Mouse (Mus musculus): ENCODE measurements around the gene Bcl2a1d. TPM values are rescaled to one million over a fixed set of nuclear protein-coding genes. Genes with fewer than 3 reads are reported as not detected.
"Not testable (repeated sequence)": the region's sequence is repeated elsewhere in the genome, so short reads cannot be mapped to it uniquely, and the experiment has no call there.

Bcl2a1d gene
- polyA plus RNA-seq, 1 experiment, result 0.06 TPM

DNA sequence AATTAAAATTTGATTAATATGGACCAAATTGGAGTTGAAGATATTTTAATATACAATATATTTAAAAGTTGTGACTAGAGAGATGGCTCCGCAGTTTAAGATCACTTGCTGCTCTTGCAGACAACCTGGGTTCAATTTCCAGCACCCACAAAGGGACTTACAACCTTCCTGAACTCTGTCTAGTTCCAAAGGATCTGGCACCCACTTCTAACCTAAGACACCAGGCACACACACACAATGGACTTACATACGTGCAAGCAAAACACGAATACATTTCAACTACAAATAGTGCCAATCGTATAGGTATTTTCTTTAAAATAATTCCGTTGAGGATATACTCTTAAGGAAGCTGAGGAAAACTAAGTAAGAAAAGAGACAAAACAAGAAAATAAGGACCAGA lies 13.1 kb downstream of the Bcl2a1d start:
- not testable (repeated sequence) for H3ac ChIP-seq (ENCODE audit: control insufficient read depth, insufficient read length, low read depth); H3K36me3 ChIP-seq (ENCODE audit: control insufficient read depth, insufficient read depth); H3K27me3 ChIP-seq (ENCODE audit: control insufficient read depth, insufficient read depth, insufficient read length); H3K4me3 ChIP-seq (ENCODE audit: insufficient read depth, poor library complexity, severe bottlenecking); H3K79me3 ChIP-seq (ENCODE audit: low read depth); H3K79me2 ChIP-seq (ENCODE audit: control insufficient read depth, insufficient read depth)

DNA sequence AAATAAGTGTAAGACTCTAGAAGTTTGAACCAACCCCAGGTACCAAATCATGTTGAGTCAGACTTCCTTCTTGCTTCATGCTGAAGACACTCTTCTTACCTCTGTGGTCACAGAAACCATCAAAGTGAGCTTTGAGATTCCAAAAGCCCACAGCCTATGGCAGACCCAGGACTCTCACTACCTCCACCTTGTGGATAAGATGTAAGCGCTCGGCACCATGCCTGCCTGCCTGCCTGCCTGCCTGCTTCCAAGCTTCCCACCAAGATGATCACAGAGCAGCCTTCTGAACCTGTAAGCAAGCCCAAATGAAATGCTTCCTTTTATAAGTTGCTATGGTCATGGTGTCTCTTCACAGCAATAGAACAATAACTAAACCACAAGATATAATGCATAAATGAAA lies 13.6 kb downstream of the Bcl2a1d start:
- H3ac ChIP-seq (ENCODE audit: control insufficient read depth, insufficient read length, low read depth); H3K79me3 ChIP-seq (ENCODE audit: low read depth); H3K36me3 ChIP-seq (ENCODE audit: control insufficient read depth, insufficient read depth); H3K4me3 ChIP-seq (ENCODE audit: insufficient read depth, poor library complexity, severe bottlenecking); H3K27me3 ChIP-seq (ENCODE audit: control insufficient read depth, insufficient read depth, insufficient read length); H3K79me2 ChIP-seq (ENCODE audit: control insufficient read depth, insufficient read depth): not testable (repeated sequence)

DNA sequence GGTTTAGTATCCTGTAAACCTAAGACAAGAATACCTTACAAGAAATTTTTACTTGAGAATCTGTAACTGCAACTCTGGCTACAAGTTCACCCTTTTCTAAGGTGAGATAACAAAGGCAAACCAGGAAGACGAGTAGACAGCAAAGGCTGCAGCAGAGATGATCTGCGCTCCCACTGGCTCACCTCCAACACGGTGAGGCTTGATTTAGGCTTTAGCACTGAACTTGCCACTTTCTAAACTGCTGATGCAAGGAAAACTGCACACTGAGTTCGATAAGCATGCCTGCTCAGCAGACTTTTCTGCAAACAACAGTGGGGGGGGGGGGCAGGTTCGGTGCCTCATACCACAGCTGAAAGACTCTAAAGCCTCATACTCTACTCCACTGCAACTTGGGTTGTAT lies 17.2 kb downstream of the Bcl2a1d start:
- H3K36me3 ChIP-seq (ENCODE audit: control insufficient read depth, insufficient read depth); H3ac ChIP-seq (ENCODE audit: control insufficient read depth, insufficient read length, low read depth); H3K79me2 ChIP-seq (ENCODE audit: control insufficient read depth, insufficient read depth); H3K79me3 ChIP-seq (ENCODE audit: low read depth); H3K27me3 ChIP-seq (ENCODE audit: control insufficient read depth, insufficient read depth, insufficient read length); H3K4me3 ChIP-seq (ENCODE audit: insufficient read depth, poor library complexity, severe bottlenecking): not testable (repeated sequence)

DNA sequence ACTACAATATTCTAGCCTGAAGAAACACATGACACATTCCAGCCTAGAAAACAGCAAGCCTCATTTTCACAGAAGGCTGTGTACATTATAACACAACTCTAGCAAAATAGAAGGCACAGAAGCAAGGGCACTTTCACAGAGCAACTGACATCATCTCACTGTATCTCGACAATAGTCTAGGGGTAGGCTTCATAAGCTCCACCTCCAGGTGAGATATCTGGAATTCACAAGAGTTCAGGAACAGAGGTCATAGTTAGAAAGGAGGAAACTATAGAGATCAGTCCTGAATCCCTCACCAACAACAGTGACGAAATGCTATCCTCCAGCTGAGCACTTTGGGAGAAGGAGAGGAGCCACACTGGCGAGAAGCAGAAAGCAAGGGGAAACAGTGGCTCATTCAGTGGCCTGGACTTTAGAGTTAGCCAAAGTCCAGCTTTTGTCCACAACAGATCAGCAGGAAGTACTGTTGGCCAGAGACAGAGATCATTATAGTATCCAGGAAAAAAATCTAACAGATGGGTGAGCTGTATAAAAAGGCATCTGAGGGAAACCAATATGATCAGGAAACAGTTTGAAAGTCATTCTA lies 19.5 kb downstream of the Bcl2a1d start:
- not testable (repeated sequence) for H3K79me2 ChIP-seq (ENCODE audit: control insufficient read depth, insufficient read depth); H3K4me3 ChIP-seq (ENCODE audit: insufficient read depth, poor library complexity, severe bottlenecking); H3K27me3 ChIP-seq (ENCODE audit: control insufficient read depth, insufficient read depth, insufficient read length); H3K36me3 ChIP-seq (ENCODE audit: control insufficient read depth, insufficient read depth); H3K79me3 ChIP-seq (ENCODE audit: low read depth); H3ac ChIP-seq (ENCODE audit: control insufficient read depth, insufficient read length, low read depth)

DNA sequence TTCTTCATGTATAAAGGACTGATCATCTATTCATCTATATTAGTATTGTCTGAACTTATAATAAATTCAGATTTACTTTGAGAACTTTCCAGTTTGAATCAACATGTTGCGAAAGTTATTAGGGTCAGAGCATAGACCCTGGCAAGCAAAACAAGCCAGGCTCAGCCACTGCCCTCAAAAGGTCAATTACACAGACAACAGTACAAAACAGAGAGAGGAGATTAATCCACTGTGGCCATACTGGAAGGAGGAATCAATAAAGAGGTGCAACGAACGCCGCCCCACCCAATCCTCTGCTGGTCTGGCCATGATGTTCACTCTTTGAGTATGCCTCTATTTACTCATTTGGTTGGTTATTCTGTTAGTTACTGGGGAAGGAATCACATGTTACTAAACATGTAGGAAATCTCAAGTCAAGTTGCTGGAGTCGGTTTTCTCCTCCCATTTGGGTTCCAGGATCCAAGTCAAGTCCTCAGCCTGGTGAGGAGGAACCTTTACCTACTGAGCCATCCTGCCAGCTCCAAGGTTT lies 20.7 kb downstream of the Bcl2a1d start:
- H3ac ChIP-seq (ENCODE audit: control insufficient read depth, insufficient read length, low read depth); H3K79me3 ChIP-seq (ENCODE audit: low read depth): not testable (repeated sequence)

DNA sequence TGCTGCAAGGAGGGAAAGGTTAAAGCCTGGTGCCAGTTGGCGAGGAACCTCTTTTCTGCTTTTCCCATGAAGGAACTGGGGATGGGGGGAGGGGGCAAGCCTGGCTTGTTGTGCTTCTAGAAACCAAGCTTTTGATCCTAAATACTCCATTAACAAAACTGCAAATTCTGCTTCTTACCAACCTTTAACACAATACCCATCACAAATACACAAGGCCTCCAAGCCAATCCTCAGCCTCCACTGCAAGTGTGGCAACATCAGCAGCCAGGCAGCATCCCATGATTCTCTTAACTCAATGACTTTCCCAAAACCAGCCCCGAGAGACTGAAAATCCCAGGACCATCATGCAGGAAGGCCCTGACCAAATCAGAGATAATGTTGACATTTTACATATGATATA lies 21.3 kb downstream of the Bcl2a1d start:
- not testable (repeated sequence) for H3K79me3 ChIP-seq (ENCODE audit: low read depth); H3K79me2 ChIP-seq (ENCODE audit: control insufficient read depth, insufficient read depth); H3ac ChIP-seq (ENCODE audit: control insufficient read depth, insufficient read length, low read depth); H3K27me3 ChIP-seq (ENCODE audit: control insufficient read depth, insufficient read depth, insufficient read length); H3K36me3 ChIP-seq (ENCODE audit: control insufficient read depth, insufficient read depth); H3K4me3 ChIP-seq (ENCODE audit: insufficient read depth, poor library complexity, severe bottlenecking)

More for the DNA sequence above, 20.7 kb downstream of the Bcl2a1d start:
- H3K27me3 ChIP-seq (ENCODE audit: control insufficient read depth, insufficient read depth, insufficient read length); H3K36me3 ChIP-seq (ENCODE audit: control insufficient read depth, insufficient read depth); H3K79me2 ChIP-seq (ENCODE audit: control insufficient read depth, insufficient read depth); H3K4me3 ChIP-seq (ENCODE audit: insufficient read depth, poor library complexity, severe bottlenecking): not testable (repeated sequence)

DNA sequence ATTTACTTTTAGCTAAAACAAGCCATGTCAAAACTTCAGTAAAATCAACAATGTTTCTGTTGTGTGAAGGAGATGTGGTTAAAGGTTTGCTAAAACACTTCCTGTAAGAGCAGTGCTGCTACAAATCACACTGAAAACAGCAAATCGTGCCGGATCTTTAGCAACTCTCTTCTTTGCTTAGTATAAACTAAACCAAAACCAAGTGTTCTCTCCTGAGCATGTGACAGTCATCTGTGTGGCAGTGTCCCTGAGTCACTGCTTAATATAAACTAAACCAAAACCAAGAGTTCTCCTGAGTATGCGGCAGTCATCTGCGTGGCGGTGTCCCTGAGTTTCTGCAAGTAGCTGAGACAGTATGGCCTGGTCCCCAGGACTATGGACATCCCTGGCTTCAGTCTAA lies 21.9 kb downstream of the Bcl2a1d start:
- not testable (repeated sequence) for H3K79me3 ChIP-seq (ENCODE audit: low read depth); H3K79me2 ChIP-seq (ENCODE audit: control insufficient read depth, insufficient read depth); H3ac ChIP-seq (ENCODE audit: control insufficient read depth, insufficient read length, low read depth); H3K27me3 ChIP-seq (ENCODE audit: control insufficient read depth, insufficient read depth, insufficient read length); H3K36me3 ChIP-seq (ENCODE audit: control insufficient read depth, insufficient read depth); H3K4me3 ChIP-seq (ENCODE audit: insufficient read depth, poor library complexity, severe bottlenecking)

DNA sequence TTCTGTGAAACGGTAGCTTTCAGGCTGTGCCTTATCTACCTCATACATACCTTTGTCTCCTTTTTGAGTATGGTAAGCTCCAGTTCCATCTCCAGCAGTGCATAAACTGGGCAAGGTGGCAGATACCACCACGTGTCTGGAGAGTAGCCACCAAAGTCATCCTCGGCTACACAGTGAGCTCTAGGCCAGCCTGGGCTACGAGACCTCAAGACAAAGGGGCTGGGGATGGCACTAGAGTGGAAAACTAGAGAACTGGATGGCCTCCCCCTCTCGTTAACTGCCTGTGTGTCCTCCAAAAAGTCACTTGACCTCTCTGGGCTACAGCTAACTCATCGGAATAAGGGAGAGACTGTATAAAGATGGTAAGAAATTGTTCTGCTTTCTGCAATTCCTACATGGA lies 22.4 kb downstream of the Bcl2a1d start:
- no peaks in the 10 kb centered on the region for H3K79me2 ChIP-seq (ENCODE audit: control insufficient read depth, insufficient read depth)
- no peaks in the 10 kb centered on the region for H3K27me3 ChIP-seq (ENCODE audit: control insufficient read depth, insufficient read depth, insufficient read length)
- TF ChIP-seq CTCF (IDR thresholded peaks at IDR 0.05; ENCODE audit: control insufficient read depth, insufficient read depth, insufficient read length), result no peak
- TF ChIP-seq CEBPB (IDR thresholded peaks at IDR 0.05; ENCODE audit: low read depth), result no peak
- no peak for TF ChIP-seq FOSL1 (IDR thresholded peaks at IDR 0.05; ENCODE audit: insufficient read depth, low read length, poor library complexity, severe bottlenecking)
- TF ChIP-seq MAX (IDR thresholded peaks at IDR 0.05), result no peak
- TF ChIP-seq USF1 (IDR thresholded peaks at IDR 0.05; ENCODE audit: low read depth), result no peak
- TF ChIP-seq MYOD1 (IDR thresholded peaks at IDR 0.05; ENCODE audit: control insufficient read depth, insufficient read length, low read depth), result no peak
- TF ChIP-seq MYOG (IDR thresholded peaks at IDR 0.05; ENCODE audit: control insufficient read depth, extremely low read depth, insufficient read length), result no peak
- H3K4me3 ChIP-seq (ENCODE audit: insufficient read depth, poor library complexity, severe bottlenecking), result no peak overlapping the region
- H3ac ChIP-seq (ENCODE audit: control insufficient read depth, insufficient read length, low read depth), result no peak overlapping the region
- H3K36me3 ChIP-seq (ENCODE audit: control insufficient read depth, insufficient read depth), result no peaks in the 10 kb centered on the region
- no peaks in the 10 kb centered on the region for H3K79me3 ChIP-seq (ENCODE audit: low read depth)

Measured in C2C12 (cell line).